ENCODE assay signal across 8 mouse cellular contexts in genomic region chr12:80642725-80643692, GRCm38 (mm10). TPM values are rescaled to one million over a fixed set of nuclear protein-coding genes. Genes with fewer than 3 reads are reported as not detected.
DNase-seq lines count a peak whose midpoint lies in the region; ATAC-seq and TF ChIP-seq lines count a peak whose summit lies in the region.

No protein-coding gene starts in this region.

- no peak for TF ChIP-seq EP300 in lung, postnatal 0 days (IDR thresholded peaks at IDR 0.05)

- intact Hi-C loops in heart, postnatal 10 days (cut with DNase I), result no loop called here

- WGBS in lung, postnatal 0 days, result 3% methylated on average over 36 of the region's 48 CpGs

- peaks cover 25% of the 10 kb centered on the region; the same call in 1 of the 2 replicates for H3K4me1 ChIP-seq in lung, postnatal 0 days (ENCODE audit: insufficient read depth, low read depth, low read length)

- peak overlapping the region; percentile 88 for H3K27ac ChIP-seq in lung, postnatal 0 days (ENCODE audit: low read length)

- peak; percentile 40 for ATAC-seq in erythroid progenitor cell, adult 5-6 weeks (replicated peaks; ENCODE audit: low FRiP score, poor library complexity, severe bottlenecking)
- ATAC-seq in lung, postnatal 0 days, result peak; percentile 33

- no peaks in the 10 kb centered on the region for H3K27me3 ChIP-seq in lung, postnatal 0 days (replicated peaks; ENCODE audit: insufficient read depth, low read length)

- peak; percentile 79 for TF ChIP-seq CTCF in lung, postnatal 0 days (IDR thresholded peaks at IDR 0.05)

- DNase-seq in Muller cell, postnatal 12 days (ENCODE audit: inconsistent ontology term), result peak; percentile 29
- DNase-seq in c-Kit-positive CD71-negative TER-119-negative erythroid progenitor cells, embryonic 14.5 days (ENCODE audit: low read depth), result peak; percentile 74
- peak; percentile 33 to 67 for DNase-seq in heart, postnatal 10 days
- DNase-seq in kidney, postnatal 36 days, result peak; percentile 48 to 76
- peak; percentile 64 for DNase-seq in lung, postnatal 0 days (ENCODE audit: low spot score)
- peak; percentile 45 for DNase-seq in ovary, postnatal 36 days (ENCODE audit: low spot score)
- DNase-seq in urinary bladder, postnatal 36 days (ENCODE audit: low spot score in 2 of 2), result peak; percentile 21 to 44

- H3K36me3 ChIP-seq in lung, postnatal 0 days (ENCODE audit: insufficient read depth, low read length), result peaks cover 18% of the 10 kb centered on the region

- H3K9me3 ChIP-seq in lung, postnatal 0 days (ENCODE audit: low read length), result no peaks in the 10 kb centered on the region

- H3K4me3 ChIP-seq in lung, postnatal 0 days (ENCODE audit: low read depth, low read length), result peak overlapping the region; percentile 79

- peak overlapping the region; percentile 78 for H3K4me2 ChIP-seq in lung, postnatal 0 days (replicated peaks; ENCODE audit: low read depth, low read length)

- peak overlapping the region; percentile 86 for H3K9ac ChIP-seq in lung, postnatal 0 days (replicated peaks; ENCODE audit: low read depth)

RNA-seq across cellular contexts. Expression of gene Slc39a9, which starts 0.7 kb away (rescaled TPM):
- 20.1 and 22.0 TPM in 2 replicates for total RNA-seq in erythroid progenitor cell, adult 5-6 weeks (2015; ENCODE audit: low replicate concordance)
- 11.2 and 20.5 TPM in 2 replicates for total RNA-seq in erythroid progenitor cell, adult 5-6 weeks (2017; ENCODE audit: low replicate concordance)
- total RNA-seq in heart, postnatal 10 days (2021), result 10 to 100 TPM; 25.8 to 27.1 TPM
- polyA plus RNA-seq in lung, postnatal 0 days (2015; fragmentation: Nextera tagmentation; extraction: Ambion mirVana), result 14.9 and 16.6 TPM in 2 replicates

RNA-seq across cellular contexts. Expression of gene Erh, which starts 1.1 kb away (rescaled TPM):
- total RNA-seq in erythroid progenitor cell, adult 5-6 weeks (2015; ENCODE audit: low replicate concordance), result 23.9 and 28.1 TPM in 2 replicates
- 4.9 and 23.4 TPM in 2 replicates for total RNA-seq in erythroid progenitor cell, adult 5-6 weeks (2017; ENCODE audit: low replicate concordance)
- 10 to 100 TPM; 43.6 to 60.4 TPM for total RNA-seq in heart, postnatal 10 days (2021)
- polyA plus RNA-seq in lung, postnatal 0 days (2015; fragmentation: Nextera tagmentation; extraction: Ambion mirVana), result 104 and 122 TPM in 2 replicates

RNA-seq across cellular contexts. Expression of gene Plekhd1, which starts 49.4 kb away (rescaled TPM):
- 0.42 TPM in 1 of 2 replicates, not detected in the other for total RNA-seq in erythroid progenitor cell, adult 5-6 weeks (2015; ENCODE audit: low replicate concordance)
- total RNA-seq in erythroid progenitor cell, adult 5-6 weeks (2017; ENCODE audit: low replicate concordance), result 2.8 TPM in 1 of 2 replicates, not detected in the other
- total RNA-seq in heart, postnatal 10 days (2021), result under 1 TPM; 0.25 to 0.60 TPM
- polyA plus RNA-seq in lung, postnatal 0 days (2015; fragmentation: Nextera tagmentation; extraction: Ambion mirVana), result 10.4 and 11.6 TPM in 2 replicates

Comparison
In these comparisons a context has a peak if more than half of its experiments do, and no peak if none do; other contexts are left out.
1. Peak in every context shown above with its lines: DNase-seq, ATAC-seq, H3K4me3 ChIP-seq and H3K27ac ChIP-seq.